Mouse (Mus musculus) layer of hippocampus, adult 11-12 months (tissue): ENCODE results near the gene Ptprg.

Source experiments
- DNase-seq: peaks from one replicate; pipeline ENCODE4 v3.0.0; 2022; ENCODE audit warnings: low spot score

Gene Ptprg

DNA sequence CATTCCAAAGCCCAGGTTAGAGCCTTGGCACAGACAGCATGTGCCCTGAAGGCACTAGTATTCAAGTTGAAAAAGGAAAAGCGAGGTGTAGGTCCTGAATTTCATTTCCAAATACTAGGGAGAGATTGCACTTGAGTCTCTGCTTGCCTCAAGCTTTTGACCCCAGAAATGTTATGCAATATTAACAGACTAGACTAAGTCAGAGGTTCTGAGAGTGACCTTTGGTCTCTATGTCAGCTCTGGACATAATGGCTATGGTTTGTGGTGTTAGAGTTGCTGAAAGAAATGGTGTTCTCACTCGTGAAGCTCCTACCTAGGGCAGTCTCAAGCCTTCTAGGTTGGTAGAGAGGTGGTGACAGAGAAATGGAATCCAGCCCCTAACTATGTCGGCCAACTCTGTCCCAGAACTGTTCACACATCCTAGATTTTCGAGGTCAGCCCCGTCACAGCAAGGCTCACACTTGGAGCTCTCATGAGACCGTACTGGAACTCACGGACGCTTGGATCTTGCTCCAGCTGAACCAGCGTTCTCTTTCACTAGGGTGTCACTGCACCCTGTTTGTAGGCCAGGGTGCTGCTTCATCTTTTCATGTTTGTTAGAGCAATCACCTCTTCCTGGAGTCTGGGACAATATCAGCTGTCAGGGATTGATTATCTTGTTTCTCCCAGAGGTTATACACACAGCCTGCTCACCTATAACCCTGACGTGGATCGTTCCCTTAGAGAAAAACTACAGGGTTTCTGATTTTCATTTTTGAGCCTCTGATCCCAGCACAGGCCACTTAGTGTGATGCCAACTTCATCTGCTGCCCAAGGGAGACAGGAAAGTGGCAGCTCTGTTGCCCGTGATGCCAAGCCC lies 551.2 kb downstream of the Ptprg start:
- DNase-seq, result no peak

DNA sequence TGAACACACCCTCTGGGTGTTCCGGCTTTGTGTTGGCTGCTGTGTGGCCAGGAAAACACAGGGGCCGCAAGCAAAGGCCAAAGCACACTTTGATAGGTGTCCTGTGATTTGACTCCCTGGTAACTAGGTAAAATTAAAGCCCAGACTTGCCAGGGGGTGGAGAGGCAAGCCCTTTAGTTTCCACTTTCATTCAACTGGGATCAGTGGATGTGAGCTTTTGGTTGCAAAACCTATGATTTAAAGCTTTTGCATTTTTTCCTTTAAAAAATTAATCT lies 551.8 kb downstream of the Ptprg start:
- no peak for DNase-seq

- DNase-seq, result no peak
These were observed 552.3 kb downstream of the Ptprg start for GRCm38 (mm10) chr14:12105593-12105992.

DNA sequence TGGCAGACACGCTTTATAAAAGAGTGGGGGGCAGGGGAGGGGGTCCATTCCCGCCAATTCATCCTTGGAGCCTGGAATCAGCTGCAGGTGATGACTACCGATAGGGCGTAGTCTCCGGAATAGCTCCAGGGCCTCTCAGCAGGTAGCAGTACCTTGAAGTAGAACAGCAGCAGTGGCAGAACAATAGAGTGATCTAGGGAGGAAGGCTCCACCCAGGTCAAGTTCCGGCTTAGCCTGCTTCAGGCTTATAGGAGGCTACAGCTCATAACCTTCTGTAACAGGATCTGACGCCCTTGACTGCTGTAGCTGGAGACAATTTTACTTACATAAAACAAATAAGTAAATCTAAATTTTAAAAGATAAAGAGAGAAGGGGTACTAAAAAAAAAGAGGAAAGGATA lies 554.1 kb downstream of the Ptprg start:
- no peak for DNase-seq

DNA sequence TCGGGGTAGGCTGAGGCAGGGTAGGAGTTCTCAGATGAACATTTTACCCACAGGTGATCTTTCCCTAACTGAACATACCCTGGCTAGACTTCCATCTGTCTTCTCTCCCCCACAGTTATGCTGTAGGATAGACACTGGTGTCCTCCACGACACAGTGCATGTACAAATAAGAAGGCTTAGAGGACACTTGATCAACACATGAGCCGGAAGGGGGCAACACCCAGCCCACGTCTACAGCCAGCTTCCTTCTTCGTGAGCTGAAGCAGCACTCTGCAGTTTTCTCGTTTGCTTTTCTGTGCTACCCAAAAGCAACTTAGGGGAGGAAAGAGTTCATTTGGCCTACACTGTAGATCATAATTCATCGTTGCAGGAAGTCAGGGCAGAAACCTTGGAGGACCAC lies 554.7 kb downstream of the Ptprg start:
- no peak for DNase-seq

DNA sequence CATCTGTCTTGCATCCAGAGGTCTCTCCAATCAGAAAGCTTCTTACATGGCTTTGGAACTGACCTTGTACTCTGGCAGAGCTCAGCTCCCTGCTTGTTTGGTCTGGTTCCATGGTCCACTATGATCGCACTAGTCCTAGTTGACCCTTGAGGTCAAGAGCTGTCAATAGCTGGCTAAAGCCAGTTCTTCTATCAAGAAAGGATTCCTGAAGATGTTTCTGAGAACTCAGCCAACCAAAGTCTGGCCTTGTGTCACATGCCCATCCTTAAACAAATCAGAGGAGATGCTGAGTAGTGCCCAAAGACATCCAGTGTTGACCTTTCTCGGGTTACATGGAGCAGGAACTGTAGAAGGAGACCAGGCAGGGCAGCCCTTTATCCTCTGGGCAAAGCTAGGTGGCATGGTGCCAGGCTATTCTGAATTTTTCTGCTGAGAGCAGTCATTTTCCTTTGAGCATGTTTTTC lies 559.2 kb downstream of the Ptprg start:
- no peak for DNase-seq

DNA sequence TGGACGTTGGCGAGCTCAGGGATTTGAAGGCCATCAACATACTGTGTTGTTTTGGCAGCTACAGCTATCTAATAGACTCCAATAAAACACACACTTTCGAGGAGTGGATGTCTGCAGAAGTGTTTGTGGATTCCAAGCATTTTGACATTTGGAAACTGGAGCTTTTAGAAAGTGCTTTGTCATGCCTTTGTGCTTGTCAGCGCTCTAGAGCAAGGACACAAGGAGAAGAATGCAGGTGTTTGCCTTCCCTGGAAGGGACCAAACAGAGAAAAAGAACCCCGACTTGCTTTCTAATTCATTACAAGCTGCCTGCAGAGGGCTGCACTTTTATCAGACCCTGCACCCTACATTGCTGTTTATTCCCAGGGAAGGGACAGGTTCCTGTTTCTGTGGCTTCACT lies 560.0 kb downstream of the Ptprg start:
- no peak for DNase-seq

GRCm38 (mm10) chr14:12114016-12114415 lies 560.7 kb downstream of the Ptprg start:
- no peak for DNase-seq

DNA sequence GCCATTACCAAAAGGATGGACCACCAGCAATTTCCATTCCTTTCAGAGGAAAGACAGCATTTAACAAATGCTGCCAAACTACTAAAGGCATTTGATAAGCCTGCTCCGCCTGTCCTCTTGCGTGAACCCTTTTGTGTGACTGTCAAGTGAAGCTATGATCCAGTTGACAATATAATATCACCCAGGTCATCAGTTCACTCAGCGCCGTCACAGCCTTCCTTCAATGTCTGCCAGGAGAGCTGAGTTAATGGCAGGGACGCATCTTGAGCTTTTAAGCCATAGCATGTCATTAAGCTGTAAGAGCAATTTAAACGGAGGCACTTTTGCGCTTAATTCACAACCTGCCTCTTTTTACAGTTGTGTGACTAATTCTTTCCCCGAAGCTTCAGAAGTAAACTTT lies 565.9 kb downstream of the Ptprg start:
- no peak for DNase-seq

DNA sequence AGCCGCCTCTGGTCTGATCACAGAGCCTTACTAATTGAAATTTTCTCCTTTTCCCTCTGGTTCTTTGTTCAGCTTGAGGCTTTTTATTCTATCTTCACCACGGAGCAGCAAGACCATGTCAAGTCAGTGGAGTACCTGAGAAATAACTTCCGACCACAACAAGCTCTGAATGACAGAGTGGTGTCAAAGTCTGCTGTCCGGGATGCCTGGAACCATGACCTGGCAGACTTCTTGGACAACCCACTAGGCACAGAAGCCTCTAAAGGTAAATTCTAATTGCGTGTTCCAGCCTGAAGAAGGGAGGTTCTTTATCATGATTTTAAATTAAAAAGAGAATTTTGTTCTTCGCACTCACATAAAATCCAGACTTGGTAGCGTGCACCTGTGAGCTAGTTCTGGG lies 568.6 kb downstream of the Ptprg start:
- no peak for DNase-seq

- no peak for DNase-seq
These were observed 571.4 kb downstream of the Ptprg start for GRCm38 (mm10) chr14:12124682-12125081.

DNA sequence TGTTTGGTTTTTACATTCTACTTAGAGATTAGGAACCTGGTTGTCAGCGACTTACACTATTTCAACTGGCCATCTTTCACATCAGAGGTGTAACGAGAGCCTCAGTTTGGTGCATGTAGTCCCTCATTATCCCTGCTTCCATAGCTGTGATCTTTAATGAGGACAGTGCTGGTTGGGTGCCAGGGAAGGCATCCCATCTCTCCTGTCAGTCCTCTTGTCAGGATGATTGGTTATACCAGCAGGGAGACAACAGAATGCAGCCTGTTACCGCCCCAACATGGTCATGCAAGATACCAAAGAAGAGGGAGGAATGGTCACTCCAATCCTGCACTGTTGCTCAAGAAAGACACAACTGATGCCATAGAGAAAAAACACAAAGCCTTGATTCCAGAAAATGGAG lies 574.6 kb downstream of the Ptprg start:
- no peak for DNase-seq

DNA sequence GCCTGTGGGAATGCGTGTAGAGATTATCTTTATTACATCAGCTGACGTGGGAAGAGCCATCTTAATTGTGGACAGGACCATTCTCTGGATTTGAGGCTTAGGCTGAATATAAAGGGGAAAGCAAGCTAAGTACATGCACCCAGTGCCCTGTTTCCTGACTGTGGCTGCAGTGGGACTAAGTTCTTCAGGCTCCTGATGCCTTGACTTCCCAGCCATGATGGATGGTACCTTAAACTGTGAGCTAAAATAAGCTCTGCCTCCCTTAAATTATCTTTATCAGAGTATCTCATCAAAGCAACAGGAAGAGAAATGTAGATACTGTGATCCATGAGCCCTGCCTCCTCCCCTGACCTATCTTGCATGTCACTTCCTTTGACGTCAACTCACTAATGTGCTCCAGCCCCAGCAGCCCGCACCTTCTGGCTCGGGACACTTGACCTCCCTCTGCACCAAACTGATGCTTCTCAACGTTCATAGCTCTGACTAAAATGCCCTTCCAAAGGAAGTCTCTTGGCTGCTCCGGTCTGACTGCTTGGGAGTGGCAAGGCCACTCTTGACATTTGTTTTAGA lies 578.8 kb downstream of the Ptprg start:
- no peak for DNase-seq

GRCm38 (mm10) chr14:12133163-12133562 lies 579.8 kb downstream of the Ptprg start:
- DNase-seq, result no peak

DNA sequence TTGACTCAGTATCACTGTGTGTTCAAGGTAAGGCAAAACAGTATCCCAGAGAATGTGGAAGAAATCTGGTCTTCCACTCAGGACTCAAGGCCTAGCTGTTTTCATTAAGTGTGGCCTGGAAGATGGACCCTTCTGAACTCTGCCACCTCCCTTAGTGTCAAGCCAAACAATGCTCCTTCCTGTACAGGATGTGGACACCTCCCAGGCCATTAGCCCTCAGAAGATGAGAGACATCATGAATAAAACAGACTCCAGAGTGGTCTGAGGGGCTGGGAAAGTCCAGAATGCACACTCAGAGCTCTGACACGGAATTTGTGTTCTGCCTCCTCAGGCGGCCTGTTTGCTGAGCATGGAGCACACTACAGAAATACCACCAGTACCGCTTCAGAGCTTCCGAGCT lies 581.2 kb downstream of the Ptprg start:
- no peak for DNase-seq

DNA sequence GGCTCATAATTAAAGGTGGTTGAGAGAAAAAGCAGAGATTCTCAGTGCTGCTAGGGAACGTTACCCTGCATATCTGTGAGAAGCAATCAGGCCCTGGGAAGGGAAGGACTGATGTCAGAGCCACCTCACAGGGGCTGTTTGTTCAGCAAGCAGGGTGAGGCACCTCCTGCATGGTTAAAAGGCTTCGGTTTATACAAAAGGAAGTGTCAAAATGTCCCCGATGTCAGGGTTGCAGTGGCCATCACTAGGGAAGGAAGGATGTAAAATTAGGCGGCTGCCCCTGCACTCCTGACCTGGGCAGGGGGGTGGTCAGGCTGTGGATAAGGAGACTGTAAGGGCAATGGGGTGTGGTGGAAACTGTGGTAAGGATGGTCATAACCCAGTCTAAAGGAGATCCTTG lies 583.2 kb downstream of the Ptprg start:
- DNase-seq, result no peak

DNA sequence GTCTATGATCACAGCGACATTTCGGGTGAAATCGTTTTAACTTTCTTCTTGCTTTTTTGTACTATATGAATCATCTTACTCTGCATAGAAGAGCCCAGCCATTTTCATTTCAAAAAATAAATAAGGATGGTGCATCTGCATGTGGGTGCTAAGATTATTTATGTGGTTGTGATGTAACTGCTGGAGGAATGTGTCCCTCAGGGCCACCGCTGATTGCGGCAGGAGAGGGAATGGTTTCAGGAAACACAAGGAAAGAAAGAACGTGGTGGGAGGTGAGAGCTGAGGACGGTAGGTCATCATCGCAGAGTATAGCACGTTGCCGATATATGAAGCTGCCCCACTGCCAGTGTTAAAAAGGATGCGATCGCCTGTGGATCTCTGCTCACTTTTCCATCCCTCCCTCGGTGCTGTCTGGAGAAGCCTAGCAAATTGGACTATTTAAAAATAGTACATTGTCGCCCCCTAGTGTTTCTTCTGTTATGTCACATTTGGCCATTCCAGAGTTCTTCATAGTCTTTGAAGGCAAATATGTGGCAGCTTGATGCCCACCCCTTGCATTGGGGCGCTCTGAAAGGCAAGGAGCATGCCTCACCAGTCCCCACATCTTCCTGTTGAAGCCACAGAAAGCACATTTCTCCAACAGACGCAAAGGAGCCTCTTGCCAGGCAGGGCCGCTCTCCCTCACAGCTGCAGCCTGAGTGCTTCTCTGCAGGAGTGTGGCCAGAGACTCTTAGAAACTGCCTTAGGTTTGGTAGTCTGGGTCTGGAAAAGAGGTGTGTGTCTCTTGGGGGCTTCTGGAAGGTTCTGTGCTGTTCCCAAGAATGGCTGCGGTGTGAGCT lies 586.5 kb downstream of the Ptprg start:
- peak; percentile 74 for DNase-seq

DNA sequence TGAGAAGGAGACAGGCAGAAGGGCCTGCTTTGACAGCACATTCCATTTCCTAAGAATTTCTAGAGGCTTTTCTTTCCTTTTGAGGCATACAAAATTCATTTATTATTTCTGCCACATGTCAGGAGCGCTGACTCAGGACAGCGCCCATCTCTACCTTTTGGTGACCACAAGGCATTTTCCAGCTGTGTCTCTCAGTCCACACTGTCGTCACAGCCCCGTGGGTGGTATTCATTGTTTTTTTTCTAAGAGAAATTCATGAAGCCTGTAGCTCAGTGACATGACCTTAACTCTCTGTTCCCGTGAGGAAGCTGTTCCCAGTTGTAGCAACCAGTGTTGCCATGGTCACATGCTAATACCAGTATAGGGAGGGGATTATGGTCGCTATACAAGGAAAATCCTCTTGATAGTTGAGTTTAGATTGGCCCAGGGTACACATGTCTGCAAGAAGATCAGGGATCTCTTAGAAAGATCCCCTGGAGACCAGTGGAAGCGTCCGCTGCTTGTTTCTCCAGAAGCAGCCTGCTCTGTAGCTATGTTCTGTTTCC lies 590.7 kb downstream of the Ptprg start:
- DNase-seq, result no peak

DNA sequence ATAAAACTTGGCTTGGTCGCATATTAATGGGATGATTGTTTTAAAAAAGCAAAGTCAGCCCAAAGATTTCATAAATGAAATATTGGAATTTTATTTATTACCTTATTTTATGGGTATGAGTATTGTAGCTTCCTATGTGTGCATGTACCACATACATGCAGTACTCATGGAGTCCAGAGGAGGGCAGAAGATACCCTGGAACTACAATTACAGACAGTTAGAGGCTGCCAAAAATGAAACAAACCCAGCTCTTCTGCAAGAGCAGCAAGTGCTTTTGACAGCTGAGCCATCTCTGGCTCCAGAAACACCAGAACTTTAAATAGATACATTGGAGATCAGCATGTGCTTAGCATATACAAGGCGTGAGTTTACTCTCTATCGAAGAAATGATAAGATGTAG lies 592.6 kb downstream of the Ptprg start:
- DNase-seq, result peak; percentile 28

DNA sequence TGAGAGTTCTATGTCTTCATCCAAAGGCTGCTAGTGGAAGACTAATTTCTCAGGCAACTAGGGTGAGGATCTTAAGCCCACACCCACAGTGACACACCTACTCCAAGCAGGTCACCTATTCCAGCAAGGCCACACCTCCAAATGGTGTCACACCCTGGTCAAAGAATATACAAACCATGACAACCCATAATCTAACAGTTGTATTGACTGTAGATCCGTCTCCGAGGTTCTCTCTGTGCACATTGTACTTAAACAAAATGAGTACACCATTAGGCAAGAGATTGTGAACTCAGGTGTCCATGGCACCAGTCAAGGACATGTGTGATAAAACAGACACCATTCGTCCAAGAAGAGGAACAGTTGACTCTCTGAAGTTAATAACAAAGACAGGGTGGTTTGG lies 596.2 kb downstream of the Ptprg start:
- DNase-seq, result no peak

DNA sequence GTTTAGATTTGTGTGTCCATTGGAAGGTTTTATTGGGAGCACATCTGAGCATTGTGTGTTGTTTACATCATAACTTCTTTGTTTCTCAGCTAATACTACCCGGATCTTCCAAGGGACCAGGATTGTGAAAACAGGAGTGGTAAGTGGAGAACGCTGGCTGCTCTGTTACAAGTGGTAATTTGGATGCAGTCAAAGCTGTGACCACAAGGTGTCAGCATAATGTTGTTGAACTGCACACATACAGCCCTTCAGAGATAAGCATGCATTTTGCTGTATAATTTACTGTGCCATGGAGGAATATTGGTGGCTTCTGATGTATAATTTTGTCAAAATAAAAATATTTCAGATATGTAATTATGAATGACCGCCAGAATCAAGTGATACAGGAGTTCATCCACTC lies 598.6 kb downstream of the Ptprg start:
- DNase-seq, result peak; percentile 80

- DNase-seq, result no peak
These were observed 599.4 kb downstream of the Ptprg start for GRCm38 (mm10) chr14:12152748-12153147.

DNA sequence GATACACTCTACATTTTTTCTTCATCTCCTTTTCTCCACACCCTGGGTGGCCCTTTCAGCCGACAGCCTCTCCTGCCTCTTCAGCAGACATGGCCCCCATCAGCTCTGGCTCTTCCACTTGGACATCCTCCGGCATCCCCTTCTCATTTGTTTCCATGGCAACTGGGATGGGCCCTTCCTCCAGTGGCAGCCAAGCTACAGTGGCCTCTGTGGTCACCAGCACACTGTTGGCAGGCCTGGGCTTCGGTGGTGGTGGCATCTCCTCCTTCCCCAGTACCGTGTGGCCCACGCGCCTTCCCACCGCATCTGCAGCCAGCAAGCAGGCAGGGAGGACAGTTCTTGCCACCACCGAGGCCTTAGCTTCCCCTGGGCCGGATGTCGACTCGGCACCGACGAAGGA lies 600.3 kb downstream of the Ptprg start:
- no peak for DNase-seq
